Mouse (Mus musculus): ENCODE measurements around the gene Cenpn.

Cenpn gene

GRCm38 (mm10) chr8:116921337-116922059, at the start of gene Cenpn, which contains the start of gene Cmc2:
TSS of gene Cenpn (plus strand) at chr8:116921730.
TSS of gene Cmc2 (minus strand) at chr8:116921455.
- DNase-seq: peak; percentile 94

GRCm38 (mm10) chr8:116872761-116873342, 48.7 kb upstream of the Cenpn start:
- DNase-seq: no peak

- no peak for DNase-seq
Observed at GRCm38 (mm10) chr8:116873586-116873985, 47.9 kb upstream of the Cenpn start.

- DNase-seq: no peak
Observed at GRCm38 (mm10) chr8:116873986-116874385, 47.5 kb upstream of the Cenpn start.

GRCm38 (mm10) chr8:116875798-116876450, 45.6 kb upstream of the Cenpn start:
- no peak for DNase-seq

GRCm38 (mm10) chr8:116881396-116881795, 40.1 kb upstream of the Cenpn start:
- no peak for DNase-seq

- no peak for DNase-seq
Observed at GRCm38 (mm10) chr8:116887813-116888212, 33.7 kb upstream of the Cenpn start.

- DNase-seq: no peak
Observed at GRCm38 (mm10) chr8:116891446-116891845, 30.1 kb upstream of the Cenpn start.

GRCm38 (mm10) chr8:116892130-116892529, 29.4 kb upstream of the Cenpn start:
- DNase-seq: no peak

GRCm38 (mm10) chr8:116892636-116893035, 28.9 kb upstream of the Cenpn start:
- no peak for DNase-seq

- no peak for DNase-seq
Observed at GRCm38 (mm10) chr8:116893938-116894337, 27.6 kb upstream of the Cenpn start.

- DNase-seq: no peak
Observed at GRCm38 (mm10) chr8:116895521-116895920, 26.0 kb upstream of the Cenpn start.

- DNase-seq: no peak
Observed at GRCm38 (mm10) chr8:116904736-116905135, 16.8 kb upstream of the Cenpn start.

GRCm38 (mm10) chr8:116905252-116905651, 16.3 kb upstream of the Cenpn start:
- no peak for DNase-seq

GRCm38 (mm10) chr8:116905836-116906235, 15.7 kb upstream of the Cenpn start:
- no peak for DNase-seq

GRCm38 (mm10) chr8:116921005-116921336, 559 bp upstream of the Cenpn start:
- no peak for DNase-seq

GRCm38 (mm10) chr8:116922060-116922757, 679 bp downstream of the Cenpn start:
- DNase-seq: peak; percentile 44

- no peak for DNase-seq
Observed at GRCm38 (mm10) chr8:116923526-116923925, 2.0 kb downstream of the Cenpn start.

GRCm38 (mm10) chr8:116927880-116928279, 6.3 kb downstream of the Cenpn start:
- DNase-seq: no peak

GRCm38 (mm10) chr8:116928588-116928987, 7.1 kb downstream of the Cenpn start:
- no peak for DNase-seq

GRCm38 (mm10) chr8:116934976-116935375, 13.4 kb downstream of the Cenpn start:
- DNase-seq: no peak

GRCm38 (mm10) chr8:116935506-116935905, 14.0 kb downstream of the Cenpn start:
- DNase-seq: no peak

- peak; percentile 27 for DNase-seq
Observed at GRCm38 (mm10) chr8:116942284-116943058, 20.9 kb downstream of the Cenpn start.

All from cerebellum, adult 9-10 months (tissue).